Mouse (Mus musculus): ENCODE measurements around the gene Fam19a1. TPM values are rescaled to one million over a fixed set of nuclear protein-coding genes. Genes with fewer than 3 reads are reported as not detected.

The Fam19a1 gene
- polyA plus RNA-seq (2014; fragmentation: Illumina TruSeq; extraction: RNeasy Lipid Tissue Mini Kit (QIAGEN cat#74804); ENCODE audit: low read depth, low replicate concordance), result 0.08 TPM

GRCm38 (mm10) chr6:96112854-96113253, at the start of gene Fam19a1:
Fam19a1 (plus strand) TSS chr6:96113154.

GRCm38 (mm10) chr6:96165818-96166379, 52.9 kb downstream of the Fam19a1 start, which contains the start of gene 1700123L14Rik:
1700123L14Rik (minus strand) TSS chr6:96166243.

Other genes with a start within 250 kb of the Fam19a1 start
- gene 1700123L14Rik, start 53.1 kb downstream of the Fam19a1 start, polyA plus RNA-seq (2014; fragmentation: Illumina TruSeq; extraction: RNeasy Lipid Tissue Mini Kit (QIAGEN cat#74804); ENCODE audit: low read depth, low replicate concordance), result 641 TPM